In the genomic region with DNA sequence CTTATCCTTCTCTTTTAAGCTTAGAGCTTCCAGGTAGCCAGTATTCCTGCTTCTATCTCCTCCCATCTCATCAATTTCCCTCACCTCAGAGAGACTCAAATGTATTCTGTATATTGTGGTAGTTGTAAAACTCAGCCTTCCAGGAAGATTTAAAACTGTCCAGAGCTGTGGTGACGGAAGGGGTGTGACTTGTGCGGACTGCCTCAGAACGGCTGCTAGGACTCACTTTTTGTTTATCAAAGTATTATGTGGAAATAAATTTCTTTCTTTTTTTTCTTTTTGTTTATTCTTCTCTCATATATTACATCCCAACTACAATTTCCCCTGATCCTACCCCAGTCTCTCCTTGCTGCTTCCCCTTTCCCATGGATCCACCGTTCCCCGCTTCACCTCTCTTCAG, we compare ENCODE assay signal across 15 mouse cellular contexts.
A peak's percentile ranks its signal among the peaks of the same experiment; 100 is the strongest.
DNase-seq lines count a peak whose midpoint lies in the region; ATAC-seq lines count a peak whose summit lies in the region.
"Had no signal": no experiment of that assay in that cellular context is flagged by ENCODE, and none has a peak within 500 bp of the region (broad histone marks: within the 10 kb centered on the region; RNA-seq: fewer than 3 reads in every experiment).

No protein-coding gene starts in this region.

- no peaks in the 10 kb centered on the region for H3K36me3 ChIP-seq in kidney, embryonic 16.5 days (ENCODE audit: insufficient read depth, low read length)
- H3K36me3 ChIP-seq in kidney, embryonic 14.5 days (ENCODE audit: control insufficient read depth, insufficient read depth, low read length): no peaks in the 10 kb centered on the region
- H3K36me3 ChIP-seq in neural tube, embryonic 13.5 days: no peaks in the 10 kb centered on the region
- H3K36me3 ChIP-seq: midbrain, embryonic 10.5 days had no signal

- peaks cover 4% of the 10 kb centered on the region; the same call in 1 of the 2 replicates for H3K4me1 ChIP-seq in kidney, embryonic 16.5 days (ENCODE audit: insufficient read depth, low read length)
- H3K4me1 ChIP-seq in kidney, embryonic 14.5 days (ENCODE audit: control insufficient read depth, insufficient read depth, low read length): peaks cover 5% of the 10 kb centered on the region; the same call in 1 of the 2 replicates
- H3K4me1 ChIP-seq in neural tube, embryonic 13.5 days (replicated peaks): peaks cover 27% of the 10 kb centered on the region

- H3K9me3 ChIP-seq in kidney, embryonic 16.5 days (ENCODE audit: low read length): no peaks in the 10 kb centered on the region
- H3K9me3 ChIP-seq in kidney, embryonic 14.5 days (ENCODE audit: control insufficient read depth, low read length): no peaks in the 10 kb centered on the region
- no peaks in the 10 kb centered on the region for H3K9me3 ChIP-seq in neural tube, embryonic 13.5 days
- H3K9me3 ChIP-seq: midbrain, embryonic 10.5 days had no signal

- H3K9ac ChIP-seq in kidney, embryonic 16.5 days (replicated peaks; ENCODE audit: low read length): no peak overlapping the region
- no peak overlapping the region for H3K9ac ChIP-seq in kidney, embryonic 14.5 days (ENCODE audit: low read depth, low read length)
- H3K9ac ChIP-seq in neural tube, embryonic 13.5 days: 0 out of 2 replicates have a peak overlapping the region, but pooled peaks have one; percentile 0

- DNase-seq in frontal cortex, postnatal 10 days (ENCODE audit: low spot score in 2 of 2): no peak
- DNase-seq in neural tube, embryonic 10.5 days (ENCODE audit: extremely low spot score, low spot score): no peak
- no peak for DNase-seq in adrenal gland, postnatal 36 days
- DNase-seq in spleen, adult 12 weeks (ENCODE audit: low spot score): no peak
- DNase-seq: B cell, adult 2 months; cerebellum, postnatal 14 days; kidney, adult 8-10 months; liver; spleen, adult 18-20 months had no signal

- H3K4me2 ChIP-seq in kidney, embryonic 16.5 days (replicated peaks; ENCODE audit: low read depth, low read length): peak overlapping the region; percentile 35
- no peak overlapping the region; the same call in 1 of the 2 replicates for H3K4me2 ChIP-seq in kidney, embryonic 14.5 days (replicated peaks; ENCODE audit: low read depth, low read length)
- no peak overlapping the region for H3K4me2 ChIP-seq in neural tube, embryonic 13.5 days

- H3K27me3 ChIP-seq in kidney, embryonic 16.5 days (ENCODE audit: insufficient read depth, low read length): no peaks in the 10 kb centered on the region
- H3K27me3 ChIP-seq in kidney, embryonic 14.5 days (ENCODE audit: control insufficient read depth, insufficient read depth, low read length): no peaks in the 10 kb centered on the region
- no peaks in the 10 kb centered on the region for H3K27me3 ChIP-seq in neural tube, embryonic 13.5 days
- H3K27me3 ChIP-seq: Patski had no signal

- no peak overlapping the region for H3K4me3 ChIP-seq in kidney, embryonic 16.5 days (ENCODE audit: low read length)
- no peak overlapping the region for H3K4me3 ChIP-seq in kidney, embryonic 14.5 days (ENCODE audit: low read length)
- no peak overlapping the region for H3K4me3 ChIP-seq in neural tube, embryonic 13.5 days
- H3K4me3 ChIP-seq: midbrain, embryonic 10.5 days had no signal

- WGBS in kidney, embryonic 16.5 days: 43% methylated on average over 5 of the region's 5 CpGs
- WGBS in kidney, embryonic 14.5 days: 57% methylated on average over 5 of the region's 5 CpGs
- 65% methylated on average over 5 of the region's 5 CpGs for WGBS in neural tube, embryonic 13.5 days

- H3K27ac ChIP-seq in kidney, embryonic 16.5 days (ENCODE audit: low read length): no peak overlapping the region
- H3K27ac ChIP-seq in kidney, embryonic 14.5 days (ENCODE audit: low read depth, low read length): no peak overlapping the region
- H3K27ac ChIP-seq in neural tube, embryonic 13.5 days (replicated peaks): peak overlapping the region; percentile 81

- peak; percentile 35 for ATAC-seq in frontal cortex, adult (ENCODE audit: low TSS enrichment)
- peak; percentile 46; the same call in 1 of the 2 replicates for ATAC-seq in kidney, embryonic 16.5 days (ENCODE audit: low FRiP score, low TSS enrichment)
- no peak for ATAC-seq in kidney, embryonic 14.5 days (ENCODE audit: low FRiP score, low TSS enrichment)
- ATAC-seq in neural tube, embryonic 13.5 days (ENCODE audit: low read depth): no peak
- ATAC-seq: Patski had no signal

Comparison
In these comparisons a context has a peak if more than half of its experiments do, and no peak if none do; other contexts are left out.
1. ATAC-seq: peak in frontal cortex, adult (single experiment) and kidney, embryonic 16.5 days (single experiment); none in kidney, embryonic 14.5 days (single experiment) and neural tube, embryonic 13.5 days (single experiment).